Mouse (Mus musculus) CD4-positive, CD25-positive, alpha-beta regulatory T cell, adult 9 weeks (primary cell): ENCODE measurements around the gene Pax1. TPM values are rescaled to one million over a fixed set of nuclear protein-coding genes. Genes with fewer than 3 reads are reported as not detected.

ENCODE experiments used
- polyA plus RNA-seq: library from polyadenylated mRNA; unstranded; fragments of 100-300 nt; shearing (Covaris generic); gene quantifications from one replicate; pipeline ENCODE4 v1.2.1, GENCODE M21; 2017

Pax1 gene
- not detected for polyA plus RNA-seq

GRCm38 (mm10) chr2:147361581-147361980, at the start of gene Pax1:
Gene Pax1, plus strand, starts transcription at chr2:147361925.

Other genes with a start within 250 kb of the Pax1 start
- not detected for gene Nkx2-2, start 167.7 kb upstream of the Pax1 start, polyA plus RNA-seq